Mouse (Mus musculus) MEL (cell line): ENCODE measurements around the gene Cpne8. TPM values are rescaled to one million over a fixed set of nuclear protein-coding genes. Genes with fewer than 3 reads are reported as not detected.

Experiments used
- DNase-seq: peaks from one replicate; pipeline ENCODE4 v3.0.0; 2011; ENCODE audit warnings: low read depth, low spot score
- H3K27ac ChIP-seq: 2 replicates; pipeline ENCODE4 v1.5.1; 2012; ENCODE audit warnings: low read depth, mild to moderate bottlenecking, control low read depth, low read length, moderate library complexity; ENCODE audit not compliant: control insufficient read depth
- H3K27me3 ChIP-seq, 2 experiments: fragments of 150-350 bp in 1 of 2; sonication (generic) in 1 of 2; 2 replicates each; pipeline ENCODE4 v1.6.1; 2012; ENCODE audit warnings: low read length in 2 of 2, mild to moderate bottlenecking in 2 of 2, improper control_type of control experiment in 1 of 2, moderate library complexity in 1 of 2; ENCODE audit not compliant: insufficient read depth in 2 of 2, control insufficient read depth in 1 of 2
- H3K36me3 ChIP-seq, 2 experiments: 2 replicates each; pipeline ENCODE4 v1.6.1; 2012 to 2014; ENCODE audit warnings: low read length in 2 of 2, improper control_type of control experiment in 1 of 2, inconsistent platforms in 1 of 2, mild to moderate bottlenecking in 1 of 2; ENCODE audit not compliant: insufficient read depth in 2 of 2, control insufficient read depth in 1 of 2
- H3K4me1 ChIP-seq, 2 experiments: fragments of 150-350 bp in 1 of 2; sonication (generic) in 1 of 2; 2 replicates each; pipeline ENCODE4 v1.6.1; 2012; ENCODE audit warnings: low read length in 2 of 2, improper control_type of control experiment in 1 of 2, mild to moderate bottlenecking in 1 of 2; ENCODE audit not compliant: insufficient read depth in 2 of 2, control insufficient read depth in 1 of 2
- H3K4me3 ChIP-seq, 2 experiments: fragments of 150-350 bp in 1 of 2; sonication (generic) in 1 of 2; 2 replicates each; pipeline ENCODE4 v1.5.1; 2012; ENCODE audit warnings: low read depth in 2 of 2, low read length in 2 of 2, mild to moderate bottlenecking in 2 of 2, moderate library complexity in 2 of 2, control low read depth in 1 of 2, improper control_type of control experiment in 1 of 2; ENCODE audit not compliant: control insufficient read depth in 1 of 2, insufficient read depth in 1 of 2
- H3K79me2 ChIP-seq: 2 replicates; pipeline ENCODE4 v1.6.1; 2012; ENCODE audit warnings: mild to moderate bottlenecking, low read length, moderate library complexity; ENCODE audit not compliant: control insufficient read depth, poor library complexity, insufficient read depth
- H3K9ac ChIP-seq: 2 replicates; pipeline ENCODE4 v1.6.1; 2012; ENCODE audit warnings: low read depth, mild to moderate bottlenecking, control low read depth, low read length, moderate library complexity; ENCODE audit not compliant: control insufficient read depth, poor library complexity, severe bottlenecking
- H3K9me3 ChIP-seq: fragments of 150-350 bp; sonication (generic); replicated peaks from 2 replicates; pipeline ENCODE4 v1.6.1; 2012; ENCODE audit warnings: mild to moderate bottlenecking, low read length, improper control_type of control experiment, moderate library complexity; ENCODE audit not compliant: insufficient read depth
- BHLHE40 ChIP-seq: IDR thresholded peaks from 2 replicates; pipeline ENCODE4 v1.6.1; 2012; ENCODE audit warnings: low read depth, mild to moderate bottlenecking, inconsistent platforms, low read length, improper control_type of control experiment, borderline replicate concordance
- CHD2 ChIP-seq: IDR thresholded peaks from 2 replicates; pipeline ENCODE4 v1.6.1; 2011; ENCODE audit warnings: low read length, improper control_type of control experiment
- EP300 ChIP-seq, 2 experiments: IDR thresholded peaks; 2 replicates each; pipeline ENCODE4 v1.6.1; 2011; ENCODE audit warnings: improper control_type of control experiment in 2 of 2, low read length in 2 of 2, low read depth in 1 of 2, mild to moderate bottlenecking in 1 of 2
- ETS1 ChIP-seq: IDR thresholded peaks from 2 replicates; pipeline ENCODE4 v1.6.1; 2012; ENCODE audit warnings: low read depth, mild to moderate bottlenecking, inconsistent platforms, low read length, improper control_type of control experiment, moderate library complexity
- GATA1 ChIP-seq: IDR thresholded peaks from 2 replicates; pipeline ENCODE4 v1.6.1; 2011; ENCODE audit warnings: low read depth, low read length, improper control_type of control experiment
- HCFC1 ChIP-seq: IDR thresholded peaks from 2 replicates; pipeline ENCODE4 v1.6.1; 2012; ENCODE audit warnings: low read depth, mild to moderate bottlenecking, inconsistent platforms, low read length, improper control_type of control experiment, moderate library complexity
- JUND ChIP-seq: IDR thresholded peaks from 2 replicates; pipeline ENCODE4 v1.6.1; 2011; ENCODE audit warnings: low read depth, mild to moderate bottlenecking, improper control_type of control experiment, low read length
- MAFK ChIP-seq: IDR thresholded peaks from 2 replicates; pipeline ENCODE4 v1.6.1; 2011; ENCODE audit warnings: low read depth, mild to moderate bottlenecking, low read length, improper control_type of control experiment, borderline replicate concordance
- MXI1 ChIP-seq: IDR thresholded peaks from 2 replicates; pipeline ENCODE4 v1.6.1; 2011; ENCODE audit warnings: mild to moderate bottlenecking, low read depth, low read length, improper control_type of control experiment
- NELFE ChIP-seq: IDR thresholded peaks from 2 replicates; pipeline ENCODE4 v1.6.1; 2011; ENCODE audit warnings: low read depth, low read length, improper control_type of control experiment
- NRF1 ChIP-seq: IDR thresholded peaks from 2 replicates; pipeline ENCODE4 v1.6.1; 2014; ENCODE audit warnings: low read depth, mild to moderate bottlenecking, inconsistent platforms, low read length, improper control_type of control experiment, moderate library complexity; ENCODE audit not compliant: poor library complexity, insufficient read depth, severe bottlenecking
- POLR2AphosphoS2 ChIP-seq: IDR thresholded peaks from 2 replicates; pipeline ENCODE4 v1.6.1; 2011; ENCODE audit warnings: low read length, improper control_type of control experiment
- RAD21 ChIP-seq: IDR thresholded peaks from 2 replicates; pipeline ENCODE4 v1.6.1; 2011; ENCODE audit warnings: mild to moderate bottlenecking, low read depth, low read length, improper control_type of control experiment
- RCOR1 ChIP-seq: IDR thresholded peaks from 2 replicates; pipeline ENCODE4 v1.6.1; 2012; ENCODE audit warnings: low read depth, mild to moderate bottlenecking, inconsistent platforms, low read length, improper control_type of control experiment
- SIN3A ChIP-seq: IDR thresholded peaks from 2 replicates; pipeline ENCODE4 v1.6.1; 2012; ENCODE audit warnings: low read length, improper control_type of control experiment, inconsistent platforms
- SMC3 ChIP-seq: IDR thresholded peaks from 2 replicates; pipeline ENCODE4 v1.6.1; 2011; ENCODE audit warnings: low read depth, low read length, improper control_type of control experiment
- TBP ChIP-seq: IDR thresholded peaks from 2 replicates; pipeline ENCODE4 v1.8.0; 2011; ENCODE audit warnings: low read depth, low read length, improper control_type of control experiment
- UBTF ChIP-seq: IDR thresholded peaks from 2 replicates; pipeline ENCODE4 v1.6.1; 2012; ENCODE audit warnings: low read depth, mild to moderate bottlenecking, inconsistent platforms, low read length, improper control_type of control experiment, moderate library complexity, borderline replicate concordance; ENCODE audit not compliant: insufficient read depth
- USF2 ChIP-seq, 2 experiments: IDR thresholded peaks; 2 replicates each; pipeline ENCODE4 v1.6.1; 2011 to 2012; ENCODE audit warnings: improper control_type of control experiment in 2 of 2, low read length in 2 of 2, borderline replicate concordance in 1 of 2, inconsistent platforms in 1 of 2, low read depth in 1 of 2, mild to moderate bottlenecking in 1 of 2; ENCODE audit not compliant: insufficient read depth in 1 of 2
- ZC3H11A ChIP-seq: IDR thresholded peaks from 2 replicates; pipeline ENCODE4 v1.6.1; 2012; ENCODE audit warnings: low read depth, mild to moderate bottlenecking, inconsistent platforms, low read length, improper control_type of control experiment
- ZMIZ1 ChIP-seq: IDR thresholded peaks from 2 replicates; pipeline ENCODE4 v1.6.1; 2012; ENCODE audit warnings: low read depth, mild to moderate bottlenecking, inconsistent platforms, low read length, improper control_type of control experiment, moderate library complexity
- polyA plus RNA-seq, 2 experiments: library from polyadenylated mRNA; stranded (reverse) in 1 of 2; unstranded in 1 of 2; fragments of >175 nt in 1 of 2; fragments of >200 nt in 1 of 2; gene quantifications; 2 replicates each; pipeline versions ENCODE4 v1.2.1 to v1.2.4; 2012; ENCODE audit warnings: low replicate concordance in 2 of 2, low read depth in 1 of 2; ENCODE audit not compliant: insufficient read length in 2 of 2, insufficient read depth in 1 of 2, missing spikeins in 1 of 2
- total RNA-seq: library from RNA; depleted of rRNA; stranded (reverse); fragments of 300-350 nt; gene quantifications from 2 replicates; pipeline ENCODE4 v1.2.3, GENCODE M21; 2012

The Cpne8 gene
- total and polyA plus RNA-seq, 3 experiments = 18.5 to 50.4 TPM; not detected in 1

- H3K4me1 ChIP-seq = no peaks in the 10 kb centered on the region
- TF ChIP-seq SIN3A (no peak), NELFE (no peak), SMC3 (no peak), UBTF (no peak), MXI1 (no peak), ZMIZ1 (no peak), USF2 (IDR thresholded peaks at IDR 0.05; ENCODE audit: borderline replicate concordance in 1 of 2, insufficient read depth in 1 of 2, low read depth in 1 of 2, low read length in 2 of 2) (no peak), NRF1 (no peak), JUND (no peak), TBP (no peak), BHLHE40 (no peak), HCFC1 (no peak), ETS1 (no peak), ZC3H11A (no peak), POLR2AphosphoS2 (no peak), EP300 (IDR thresholded peaks at IDR 0.05; ENCODE audit: low read depth in 1 of 2, low read length in 2 of 2) (no peak), RAD21 (no peak), CHD2 (no peak), RCOR1 (no peak), MAFK (no peak)
- DNase-seq = no peak
- no peak overlapping the region for H3K9ac ChIP-seq
- H3K36me3 ChIP-seq = no peaks in the 10 kb centered on the region
- no peak overlapping the region for H3K27ac ChIP-seq
- no peaks in the 10 kb centered on the region for H3K27me3 ChIP-seq
- H3K9me3 ChIP-seq = no peaks in the 10 kb centered on the region
- no peak overlapping the region for H3K4me3 ChIP-seq
- no peaks in the 10 kb centered on the region for H3K79me2 ChIP-seq
Observed at GRCm38 (mm10) chr15:90563996-90564395, 115.2 kb downstream of the Cpne8 start.

GRCm38 (mm10) chr15:90561613-90562012, 117.6 kb downstream of the Cpne8 start:
- no peaks in the 10 kb centered on the region for H3K27me3 ChIP-seq
- TF ChIP-seq ETS1 = no peak
- TF ChIP-seq ZC3H11A = no peak
- no peak for TF ChIP-seq GATA1
- no peak for TF ChIP-seq JUND
- no peaks in the 10 kb centered on the region for H3K79me2 ChIP-seq
- H3K4me3 ChIP-seq = no peak overlapping the region
- no peaks in the 10 kb centered on the region for H3K9me3 ChIP-seq
- no peaks in the 10 kb centered on the region for H3K4me1 ChIP-seq
- DNase-seq = no peak
- H3K9ac ChIP-seq = no peak overlapping the region
- H3K27ac ChIP-seq = no peak overlapping the region
- no peaks in the 10 kb centered on the region for H3K36me3 ChIP-seq
